Mouse (Mus musculus): Measurements from ENCODE around the gene Cyp4f37. TPM values are rescaled to one million over a fixed set of nuclear protein-coding genes. Genes with fewer than 3 reads are reported as not detected.
"Not testable (repeated sequence)": the region's sequence is repeated elsewhere in the genome, so short reads cannot be mapped to it uniquely, and the experiment has no call there.

The Cyp4f37 gene
- not detected for total RNA-seq (2021)

GRCm38 (mm10) chr17:32621018-32621417 is at the start of gene Cyp4f37:
Gene Cyp4f37 (plus strand): TSS chr17:32621309.
- not testable (repeated sequence) for DNase-seq

DNA sequence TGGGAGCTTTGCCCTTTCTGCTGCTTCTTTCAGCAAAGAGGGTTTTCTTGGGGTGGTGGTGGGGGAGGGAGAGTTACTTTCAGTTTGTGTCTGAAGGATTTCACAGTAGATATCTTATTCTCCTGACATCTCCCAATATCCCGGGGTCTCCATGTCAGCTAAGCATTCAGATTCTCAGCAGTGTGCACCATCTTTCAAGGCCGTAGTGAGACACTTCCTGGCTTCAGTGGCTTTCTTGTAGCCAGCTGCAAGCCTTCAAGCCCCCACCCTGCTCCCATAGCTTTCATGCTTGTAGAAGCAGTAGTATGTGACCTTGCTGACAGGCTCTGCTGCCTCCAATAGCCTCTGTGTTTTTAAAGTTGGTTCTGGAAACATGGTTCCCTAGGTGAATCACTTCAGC is 47.8 kb upstream of the Cyp4f37 start:
- not testable (repeated sequence) for DNase-seq

- DNase-seq, result no peak
Measured at GRCm38 (mm10) chr17:32577496-32578186, 43.5 kb upstream of the Cyp4f37 start.

DNA sequence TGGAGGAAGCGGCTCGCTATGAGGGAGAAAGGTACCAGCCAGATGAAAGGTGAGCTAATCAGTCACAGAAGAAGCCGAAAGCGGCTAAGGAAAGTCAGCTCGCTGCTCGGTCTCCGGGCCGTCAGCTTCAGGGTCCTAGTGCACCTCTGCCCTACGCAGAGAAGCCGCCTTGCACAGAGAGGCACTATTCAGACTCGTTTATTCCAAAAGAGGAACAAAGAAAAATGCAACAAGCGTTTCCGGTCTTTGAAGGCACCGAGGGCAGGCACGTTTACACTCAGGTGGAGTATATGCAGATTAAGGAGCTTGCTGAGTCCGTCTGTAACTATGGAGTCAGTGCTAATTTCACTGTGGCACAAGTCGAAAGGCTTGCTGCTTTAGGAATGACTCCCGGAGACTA is 24.6 kb upstream of the Cyp4f37 start:
- DNase-seq, result no peak

GRCm38 (mm10) chr17:32608055-32608454 is 13.1 kb upstream of the Cyp4f37 start:
- no peak for DNase-seq

DNA sequence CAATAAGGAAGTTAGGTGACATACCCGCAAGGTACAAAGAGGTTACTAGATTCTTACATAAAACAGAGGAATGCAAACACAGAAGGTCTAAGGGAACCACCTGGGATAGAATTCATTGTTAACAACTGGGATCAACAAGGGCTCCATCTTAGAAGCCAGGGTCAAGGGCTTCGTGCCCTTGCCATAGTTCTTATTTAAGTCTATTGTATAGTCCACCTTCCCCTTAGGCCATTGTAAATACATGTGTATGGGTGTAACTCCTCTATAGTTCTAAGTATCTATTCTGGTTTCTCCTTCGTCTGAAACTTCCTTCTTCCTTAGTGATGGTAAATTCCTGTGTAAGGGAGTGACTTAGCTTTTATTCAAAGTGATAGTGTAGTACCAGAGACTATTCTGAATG is 10.9 kb upstream of the Cyp4f37 start:
- not testable (repeated sequence) for DNase-seq

DNA sequence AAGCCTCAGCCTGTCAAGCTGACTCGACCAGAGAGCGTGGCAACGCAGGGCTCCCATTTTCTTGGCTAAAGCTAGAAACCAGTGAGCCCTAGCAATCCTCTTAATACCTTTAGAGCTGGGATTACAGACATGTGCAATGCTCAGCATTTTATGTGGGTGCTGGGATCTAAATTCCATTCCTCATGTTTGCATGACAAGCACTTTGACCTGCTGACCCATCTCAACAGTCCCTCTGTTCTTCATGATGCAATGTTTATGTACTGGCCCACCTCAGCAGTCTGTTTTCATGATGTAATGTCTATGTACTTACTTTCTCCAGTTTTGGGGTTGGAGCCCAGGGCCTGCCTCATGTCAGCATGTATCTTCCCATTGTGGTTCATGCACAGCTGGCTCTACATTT is 10.2 kb upstream of the Cyp4f37 start:
- DNase-seq, result no peak

DNA sequence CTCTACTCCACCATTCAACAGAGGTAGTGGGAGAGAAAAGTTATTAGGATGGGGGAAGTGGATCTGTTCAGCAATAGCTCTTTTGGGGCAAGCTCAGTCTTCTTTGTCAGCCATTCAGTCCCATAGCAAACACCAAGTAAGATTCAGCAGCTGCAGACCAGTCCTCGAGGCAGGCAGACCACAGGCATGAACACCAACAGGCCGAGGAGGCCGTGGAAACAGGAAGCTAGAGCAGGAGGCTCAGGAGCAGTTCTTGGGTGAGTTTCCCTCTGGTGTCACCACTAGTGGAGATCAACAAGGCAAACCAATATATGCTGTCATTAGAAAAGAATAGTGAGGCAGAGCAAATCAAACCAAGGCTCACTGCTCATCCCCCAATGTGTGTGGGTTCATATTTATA is 8.7 kb upstream of the Cyp4f37 start:
- no peak for DNase-seq

DNA sequence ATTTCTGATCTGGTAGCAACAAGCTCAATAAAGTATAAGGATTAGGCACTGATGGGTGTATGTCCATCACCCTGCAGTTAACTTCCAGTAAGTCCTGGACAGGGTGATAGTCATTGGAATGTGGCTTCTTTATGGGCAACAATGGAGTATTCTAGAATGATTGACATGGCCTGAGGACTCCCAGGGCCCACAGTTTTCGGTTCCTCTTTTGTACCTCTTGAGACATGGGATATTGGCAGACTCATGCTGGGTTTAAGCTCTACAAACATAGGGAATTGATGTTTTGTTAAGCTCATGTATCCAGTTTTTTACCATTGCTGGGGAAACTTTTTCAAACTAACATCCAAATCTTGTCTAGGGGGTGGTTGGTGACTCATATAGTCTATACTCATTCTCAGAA is 3.9 kb upstream of the Cyp4f37 start:
- no peak for DNase-seq

DNA sequence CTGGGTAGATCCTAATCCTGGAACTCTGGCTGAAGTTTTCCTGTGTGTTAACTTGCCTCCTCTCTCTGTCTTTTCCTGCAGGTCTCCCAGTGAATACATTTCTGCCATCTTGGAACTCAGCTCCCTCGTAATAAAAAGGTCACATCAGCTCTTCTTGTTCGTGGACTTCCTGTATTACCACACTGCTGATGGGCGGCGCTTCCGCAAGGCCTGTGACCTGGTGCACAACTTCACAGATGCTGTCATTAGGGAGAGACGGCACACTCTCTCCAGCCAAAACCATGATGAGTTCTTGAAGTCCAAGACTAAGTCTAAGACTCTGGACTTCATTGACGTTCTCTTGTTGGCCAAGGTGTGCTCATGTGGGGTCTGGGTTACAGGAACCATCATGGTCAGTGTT is 8.6 kb downstream of the Cyp4f37 start:
- not testable (repeated sequence) for DNase-seq

GRCm38 (mm10) chr17:32631936-32632335 is 10.8 kb downstream of the Cyp4f37 start:
- no peak for DNase-seq

GRCm38 (mm10) chr17:32634242-32634971 is 13.3 kb downstream of the Cyp4f37 start:
- DNase-seq, result not testable (repeated sequence)

- DNase-seq, result peak; percentile 88
Measured at GRCm38 (mm10) chr17:32634972-32635314, 13.8 kb downstream of the Cyp4f37 start.

- DNase-seq, result no peak
Measured at GRCm38 (mm10) chr17:32636341-32636740, 15.2 kb downstream of the Cyp4f37 start.

- no peak for DNase-seq
Measured at GRCm38 (mm10) chr17:32637151-32637550, 16.0 kb downstream of the Cyp4f37 start.

GRCm38 (mm10) chr17:32646631-32647030 is 25.5 kb downstream of the Cyp4f37 start:
- DNase-seq, result no peak

GRCm38 (mm10) chr17:32653860-32654259 is 32.8 kb downstream of the Cyp4f37 start:
- DNase-seq, result no peak

DNA sequence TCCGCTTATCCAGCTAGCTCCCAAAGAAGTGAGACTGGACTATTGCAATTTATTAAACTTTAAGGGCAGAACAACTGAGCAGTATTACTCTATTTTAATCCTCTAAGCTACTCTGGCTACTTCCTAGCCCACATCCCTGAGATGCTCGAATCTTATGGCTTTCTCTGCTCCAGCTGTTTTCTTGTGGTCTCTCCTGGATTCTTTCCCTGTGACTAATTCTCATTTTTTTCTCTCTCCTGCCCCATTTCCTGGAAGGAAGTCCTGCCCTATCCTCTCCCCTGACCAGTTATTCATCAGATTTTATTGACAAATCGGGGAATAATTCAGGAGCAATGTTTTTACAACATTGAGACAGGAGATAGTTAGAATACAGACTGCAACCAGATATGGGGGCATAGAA is 35.9 kb downstream of the Cyp4f37 start:
- DNase-seq, result no peak

DNA sequence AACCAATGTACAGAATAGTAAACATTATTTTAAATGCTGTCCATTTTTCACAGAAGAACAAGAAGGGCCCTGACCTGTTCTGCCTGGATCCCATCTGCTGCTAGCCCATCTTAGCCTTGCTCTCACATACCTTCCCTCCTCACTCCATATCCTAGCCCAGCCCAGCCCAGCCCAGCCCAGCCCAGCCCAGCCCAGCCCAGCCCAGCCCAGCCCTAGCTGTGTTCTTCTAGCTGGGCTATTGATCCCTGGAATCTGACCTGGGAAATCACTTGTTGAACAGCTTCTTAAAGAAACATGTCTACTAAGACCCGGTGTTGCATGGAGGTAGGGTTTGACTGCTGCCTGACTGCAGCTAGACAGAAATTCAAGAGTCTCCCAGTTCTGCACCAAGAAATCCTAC is 37.1 kb downstream of the Cyp4f37 start:
- no peak for DNase-seq

DNA sequence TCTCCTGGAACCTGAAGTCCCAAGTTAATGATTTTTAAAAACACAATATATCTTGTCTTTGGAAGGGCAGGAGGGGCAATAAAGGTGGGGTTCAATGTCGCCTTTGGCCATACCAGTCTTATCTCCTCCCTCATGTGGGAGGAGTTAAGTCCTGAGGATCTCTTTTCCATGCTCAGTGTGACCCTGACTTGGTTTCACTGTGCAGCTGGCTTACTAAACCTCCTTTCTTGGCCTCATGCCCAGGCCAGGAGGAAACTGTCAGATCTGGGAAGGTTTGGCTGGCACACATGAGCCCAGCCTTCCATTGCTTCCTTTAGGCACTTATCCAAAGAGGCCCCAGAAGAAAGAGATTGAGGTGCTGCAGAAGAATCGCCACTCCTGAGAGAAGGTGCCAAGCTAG is 37.6 kb downstream of the Cyp4f37 start, which contains the start of gene Cyp4f40:
TSS of gene Cyp4f40 (plus strand) at position 189 of the 400 bp plus-strand sequence.
- peak; percentile 57 for DNase-seq

GRCm38 (mm10) chr17:32673976-32674375 is 52.9 kb downstream of the Cyp4f37 start:
- no peak for DNase-seq

GRCm38 (mm10) chr17:32676040-32676635 is 55.0 kb downstream of the Cyp4f37 start:
- DNase-seq, result no peak

- DNase-seq, result peak; percentile 48
Measured at GRCm38 (mm10) chr17:32680404-32680803, 59.3 kb downstream of the Cyp4f37 start.

Measured in heart, postnatal 4 days (tissue).